Mouse (Mus musculus) megakaryocyte, embryonic 14.5 days (primary cell): ENCODE measurements around the gene Acaa1b.

Experiments
- FLI1 ChIP-seq: IDR thresholded peaks from 2 replicates; pipeline ENCODE4 v1.6.1; 2012; ENCODE audit warnings: low read length, inconsistent platforms, mixed read lengths
- GATA1 ChIP-seq: IDR thresholded peaks from 3 replicates; pipeline ENCODE4 v1.6.1; 2012; ENCODE audit warnings: mixed read lengths, low read length, inconsistent platforms, borderline replicate concordance

DNA sequence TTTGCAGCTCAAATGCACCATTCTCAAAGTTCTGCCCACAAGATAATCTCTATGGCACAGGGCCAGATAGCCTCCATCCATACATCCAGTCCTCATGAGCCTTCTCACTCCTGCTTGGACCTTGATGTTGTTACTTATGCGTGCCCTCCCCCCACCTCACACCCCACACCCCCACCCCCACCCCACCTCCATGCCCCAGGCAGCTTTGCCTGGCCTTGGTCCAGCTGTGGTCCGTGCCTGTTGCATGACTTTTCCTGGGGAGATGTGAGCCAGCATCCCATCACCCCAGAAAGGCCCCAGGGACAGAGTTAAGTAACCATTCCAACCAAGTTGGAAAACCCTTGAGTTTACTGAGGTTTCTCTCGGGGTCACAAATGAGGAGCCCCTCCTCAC is 36.7 kb downstream of the Acaa1b start:
- TF ChIP-seq GATA1 (no peak), FLI1 (no peak)
